Mouse (Mus musculus) right cerebral cortex, postnatal 14 days (tissue): ENCODE measurements around the gene Barhl1.

Experiments
- DNase-seq: peaks from one replicate; pipeline ENCODE4 v3.0.0; 2022

Gene Barhl1

GRCm38 (mm10) chr2:28916513-28916865 lies at the start of gene Barhl1:
Gene Barhl1, minus strand, starts transcription at chr2:28916668.
- no peak for DNase-seq

DNA sequence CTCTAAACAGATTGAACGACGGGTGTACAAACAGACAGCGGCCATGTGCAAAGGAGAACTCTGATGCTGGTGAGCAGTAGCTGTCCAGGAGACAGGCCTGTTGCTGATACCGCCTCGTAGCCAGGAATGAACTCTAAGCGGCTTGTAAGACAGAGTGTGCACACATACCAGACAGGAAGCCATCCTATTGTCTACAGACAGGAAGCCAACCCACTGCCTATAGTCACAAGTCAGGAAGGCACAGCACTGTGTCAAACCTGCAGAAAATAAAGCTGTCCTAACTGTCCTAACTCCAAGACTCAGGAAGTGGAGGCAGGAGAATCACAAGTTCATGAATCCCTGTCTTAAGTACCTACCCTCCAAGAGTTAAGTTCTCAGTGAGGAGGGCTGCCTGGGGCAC lies 47.1 kb upstream of the Barhl1 start:
- DNase-seq = no peak

DNA sequence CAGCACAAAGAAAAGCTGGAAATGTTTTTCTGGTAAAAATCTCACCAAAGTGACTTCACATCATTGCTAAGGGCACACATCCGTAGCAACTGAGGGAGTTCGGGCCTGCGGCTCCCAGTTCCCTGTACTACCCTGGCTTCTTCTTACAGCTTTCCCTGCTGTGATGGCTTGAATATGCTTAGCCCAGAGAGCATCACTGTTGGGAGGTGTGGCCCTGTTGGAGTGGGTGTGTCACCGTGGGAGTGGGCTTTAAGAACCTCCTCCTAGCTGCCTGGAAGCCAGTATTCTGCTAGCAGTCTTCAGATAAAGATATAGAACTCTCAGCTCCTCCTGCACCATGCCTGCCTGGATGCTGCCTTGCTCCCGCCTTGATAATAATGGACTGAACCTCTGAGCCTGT lies 45.2 kb upstream of the Barhl1 start:
- DNase-seq = no peak

DNA sequence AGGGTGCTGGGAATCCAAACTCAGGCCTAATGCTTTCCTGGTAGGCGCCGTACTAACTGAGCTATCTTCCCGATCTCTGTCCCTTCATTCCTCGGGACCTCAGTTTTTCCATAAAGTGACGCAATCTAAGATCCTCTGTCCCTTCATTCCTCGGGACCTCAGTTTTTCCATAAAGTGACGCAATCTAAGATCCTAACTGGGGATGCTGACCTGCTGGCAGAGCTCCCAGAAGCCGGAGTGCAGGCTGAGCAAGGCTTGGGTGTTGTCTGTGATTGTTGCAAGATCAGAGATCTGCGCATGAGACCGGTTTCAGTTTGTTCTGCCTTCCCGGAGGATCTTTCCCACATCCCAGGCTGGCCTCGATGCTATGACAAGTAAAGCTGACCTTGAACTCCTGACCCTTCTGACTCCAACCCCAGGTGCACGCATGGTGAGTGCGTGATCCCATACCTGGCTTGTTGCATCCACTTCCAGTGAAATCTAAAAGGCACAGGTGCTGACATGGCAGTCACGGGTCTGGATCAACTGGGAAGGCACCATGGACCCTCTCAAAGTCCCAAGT lies 44.6 kb upstream of the Barhl1 start:
- DNase-seq = no peak

GRCm38 (mm10) chr2:28956874-28957273 lies 40.4 kb upstream of the Barhl1 start:
- no peak for DNase-seq

- DNase-seq = no peak
Measured at GRCm38 (mm10) chr2:28954595-28954994, 38.1 kb upstream of the Barhl1 start.

DNA sequence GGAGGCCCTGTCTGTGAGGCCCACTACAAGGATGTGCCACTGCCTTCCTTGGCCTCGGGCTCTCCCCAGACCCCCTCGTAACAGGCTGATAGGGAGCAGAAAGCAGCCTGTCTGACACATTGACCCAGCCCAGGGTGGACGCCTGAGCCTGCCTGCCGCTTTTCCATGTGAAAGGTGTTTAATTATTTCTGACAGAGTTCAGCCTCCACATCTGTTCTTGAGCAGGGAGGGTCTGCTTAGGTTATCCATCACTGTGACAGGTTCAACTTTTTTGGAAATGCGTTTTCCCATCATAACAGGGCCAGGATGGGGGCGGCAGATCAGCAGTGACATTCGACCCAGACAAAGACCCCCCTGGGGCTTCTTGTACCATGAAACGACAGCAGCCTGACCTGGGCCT lies 36.5 kb upstream of the Barhl1 start:
- no peak for DNase-seq

DNA sequence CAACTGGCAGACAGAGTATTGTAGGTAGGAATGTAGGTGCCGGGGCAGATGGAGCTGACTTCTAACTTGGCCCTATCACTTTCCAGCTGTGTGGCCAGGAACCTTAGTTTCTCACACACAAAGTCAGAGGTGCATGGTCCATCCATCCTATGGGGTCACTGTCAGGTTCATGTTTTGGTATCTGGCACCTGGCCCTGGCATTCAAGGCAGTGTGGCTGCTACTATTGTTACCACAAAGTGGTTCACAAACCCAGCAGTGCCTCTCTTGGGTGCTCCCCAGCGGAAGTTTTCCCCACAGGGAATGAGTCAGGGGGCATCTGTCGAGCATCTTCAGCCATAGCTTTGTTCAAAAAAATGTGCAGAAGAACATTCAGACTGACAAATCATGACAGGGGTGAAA lies 29.8 kb upstream of the Barhl1 start:
- DNase-seq = no peak

- no peak for DNase-seq
Measured at GRCm38 (mm10) chr2:28945388-28945787, 28.9 kb upstream of the Barhl1 start.

DNA sequence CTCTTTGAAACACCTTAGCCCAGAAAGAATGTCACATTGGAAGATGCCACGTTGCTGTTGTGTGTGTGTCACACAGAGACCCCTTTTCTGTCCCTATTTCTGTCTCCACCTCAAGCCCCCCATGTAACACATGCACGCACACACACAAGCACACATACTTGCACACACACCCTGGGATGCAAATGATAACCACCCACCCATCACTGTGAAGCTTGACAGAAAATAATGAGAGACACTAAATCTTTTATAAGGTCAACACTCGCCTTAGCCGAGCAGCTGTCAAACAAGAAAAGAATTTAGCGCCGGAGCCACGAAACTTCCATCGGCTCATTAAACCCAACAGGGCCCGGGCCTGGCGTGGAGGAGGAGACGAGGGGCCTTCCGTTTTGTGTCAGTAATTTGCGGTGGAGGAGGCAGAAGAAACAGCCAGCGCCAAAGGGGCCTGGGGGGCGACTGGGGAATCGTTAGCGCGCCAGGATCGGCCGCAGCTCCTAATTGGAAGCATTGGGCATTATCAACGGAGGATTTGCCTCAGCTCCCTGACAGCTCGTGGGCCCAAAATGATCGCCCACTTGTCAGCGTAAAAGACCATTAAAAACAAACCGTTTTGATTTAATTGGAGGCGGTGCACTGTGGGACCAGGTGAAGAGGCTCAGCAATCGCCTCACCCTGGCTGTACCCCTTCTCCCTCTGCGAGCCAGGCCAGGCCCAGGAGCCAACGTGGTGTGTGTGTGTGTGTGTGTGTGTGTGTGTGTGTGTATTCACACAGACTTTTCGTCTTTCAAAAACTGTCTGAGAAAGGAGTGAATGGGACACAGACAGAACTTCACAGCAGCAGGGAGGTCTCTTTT lies 27.4 kb upstream of the Barhl1 start:
- DNase-seq = no peak

DNA sequence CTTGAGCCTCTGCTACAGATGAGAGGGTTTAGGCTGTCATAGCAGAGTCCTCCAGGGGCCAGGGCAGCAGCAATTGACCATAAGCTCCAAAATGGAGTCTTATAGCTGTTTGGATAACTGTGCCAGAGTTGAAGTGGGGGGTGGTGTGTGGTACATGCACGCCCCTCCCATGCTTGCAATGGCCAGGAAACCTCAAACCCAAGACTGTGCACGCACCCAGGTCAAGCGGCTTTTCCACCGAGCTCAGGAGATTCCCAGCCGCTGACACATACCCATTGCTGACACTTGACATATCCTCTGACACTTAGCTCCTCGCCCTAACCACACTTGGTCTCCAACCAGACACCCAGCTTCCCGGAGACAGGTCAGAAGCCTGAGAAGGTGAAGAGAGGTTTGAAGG lies 22.5 kb upstream of the Barhl1 start:
- DNase-seq = no peak

GRCm38 (mm10) chr2:28930571-28930970 lies 14.1 kb upstream of the Barhl1 start:
- DNase-seq = no peak

- peak; percentile 84 for DNase-seq
Measured at GRCm38 (mm10) chr2:28923912-28924311, 7.4 kb upstream of the Barhl1 start.

- no peak for DNase-seq
Measured at GRCm38 (mm10) chr2:28919001-28919400, 2.5 kb upstream of the Barhl1 start.

- no peak for DNase-seq
Measured at GRCm38 (mm10) chr2:28917518-28918361, 1.3 kb upstream of the Barhl1 start.

DNA sequence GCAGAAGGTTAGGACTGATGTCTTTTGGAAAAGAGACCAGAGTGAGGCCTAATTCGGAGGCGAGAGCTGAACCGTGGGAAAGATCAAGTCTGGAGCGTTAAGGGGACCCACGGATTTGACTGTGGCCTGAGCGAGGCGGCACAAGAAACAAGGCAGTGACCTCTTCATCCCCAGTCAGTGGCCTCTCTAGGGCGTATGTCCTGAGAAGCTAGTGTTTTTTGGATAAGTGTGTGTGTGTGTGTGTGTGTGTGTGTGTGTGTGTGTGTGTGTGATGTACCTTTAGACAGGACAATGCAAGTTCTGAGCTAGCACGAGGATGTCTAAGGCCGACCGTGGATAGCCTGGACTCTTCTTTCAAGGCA lies 669 bp upstream of the Barhl1 start:
- DNase-seq = no peak

- no peak for DNase-seq
Measured at GRCm38 (mm10) chr2:28915768-28916512, 528 bp downstream of the Barhl1 start.

GRCm38 (mm10) chr2:28915104-28915738 lies 1.2 kb downstream of the Barhl1 start:
- no peak for DNase-seq

GRCm38 (mm10) chr2:28914121-28914520 lies 2.3 kb downstream of the Barhl1 start:
- no peak for DNase-seq

GRCm38 (mm10) chr2:28912961-28913360 lies 3.5 kb downstream of the Barhl1 start:
- DNase-seq = no peak

DNA sequence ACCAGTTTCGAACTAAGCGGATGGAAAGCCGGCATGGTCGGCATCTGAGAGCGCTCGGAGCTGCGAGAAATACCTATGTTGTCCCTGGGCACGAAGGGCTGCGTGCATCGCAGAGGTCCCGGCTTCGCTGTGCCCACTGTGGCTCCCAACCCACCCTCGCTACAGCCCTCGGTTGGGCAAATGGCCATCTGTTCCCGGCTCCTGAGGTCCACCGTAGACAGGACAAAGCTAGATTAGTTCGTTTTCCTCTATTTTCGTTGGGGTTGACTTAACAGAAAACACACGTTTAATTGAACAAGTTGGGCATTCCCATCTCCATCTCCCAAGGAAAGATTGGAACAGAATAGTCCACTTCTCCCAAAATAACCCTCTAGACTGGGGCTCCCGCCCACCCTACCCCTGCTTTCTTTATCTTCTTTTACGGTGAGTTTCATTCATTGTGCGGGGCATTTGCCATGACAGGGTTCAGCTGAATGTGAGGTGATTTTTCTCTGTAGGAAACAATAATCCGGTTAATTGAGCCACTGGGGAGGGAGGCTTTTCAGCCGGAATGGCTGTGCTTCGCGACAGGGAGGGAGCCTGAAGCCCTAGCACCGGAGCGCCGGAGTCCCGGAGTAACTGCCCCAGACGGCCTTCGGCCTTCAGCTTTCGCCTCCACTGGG lies 4.3 kb downstream of the Barhl1 start:
- DNase-seq = no peak
